Mouse (Mus musculus) c-Kit-positive CD71-negative TER-119-negative erythroid progenitor cells, embryonic 14.5 days (primary cell): ENCODE results near the gene Tmem170.

ENCODE experiments used
- DNase-seq: peaks from one replicate; pipeline ENCODE4 v3.0.0-alpha.2; 2013; ENCODE audit warnings: low read depth

Gene Tmem170

GRCm38 (mm10) chr8:111876355-111876948 is at the start of gene Tmem170:
Tmem170 (minus strand) TSS chr8:111876750.
- DNase-seq, result peak; percentile 99

- no peak for DNase-seq
These were observed 48.4 kb upstream of the Tmem170 start for GRCm38 (mm10) chr8:111924976-111925375.

DNA sequence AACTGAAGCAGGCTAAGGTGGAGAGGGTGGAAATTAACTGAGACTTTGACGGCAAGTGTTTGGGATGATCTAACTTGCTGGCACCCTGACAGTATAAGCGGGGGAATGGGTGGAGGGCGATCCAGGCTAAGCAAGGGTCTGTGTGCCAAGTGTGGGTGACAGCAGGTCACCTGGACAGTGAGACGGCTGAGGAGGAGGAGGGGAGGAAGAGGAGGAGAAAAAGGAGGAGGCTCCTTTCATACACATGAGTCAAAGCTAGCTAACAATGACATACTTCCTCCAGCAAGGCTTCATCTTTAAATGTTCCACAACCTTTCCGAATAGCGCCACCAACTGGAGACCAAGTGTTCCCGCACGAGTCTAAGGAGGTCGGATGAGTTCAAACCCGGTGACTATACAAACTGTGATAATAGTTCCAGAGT is 46.8 kb upstream of the Tmem170 start:
- DNase-seq, result peak; percentile 53

GRCm38 (mm10) chr8:111920971-111921370 is 44.4 kb upstream of the Tmem170 start:
- no peak for DNase-seq

GRCm38 (mm10) chr8:111919663-111920062 is 43.1 kb upstream of the Tmem170 start:
- DNase-seq, result no peak

GRCm38 (mm10) chr8:111912860-111913432 is 36.4 kb upstream of the Tmem170 start:
- DNase-seq, result no peak

- DNase-seq, result no peak
These were observed 35.0 kb upstream of the Tmem170 start for GRCm38 (mm10) chr8:111911572-111911971.

DNA sequence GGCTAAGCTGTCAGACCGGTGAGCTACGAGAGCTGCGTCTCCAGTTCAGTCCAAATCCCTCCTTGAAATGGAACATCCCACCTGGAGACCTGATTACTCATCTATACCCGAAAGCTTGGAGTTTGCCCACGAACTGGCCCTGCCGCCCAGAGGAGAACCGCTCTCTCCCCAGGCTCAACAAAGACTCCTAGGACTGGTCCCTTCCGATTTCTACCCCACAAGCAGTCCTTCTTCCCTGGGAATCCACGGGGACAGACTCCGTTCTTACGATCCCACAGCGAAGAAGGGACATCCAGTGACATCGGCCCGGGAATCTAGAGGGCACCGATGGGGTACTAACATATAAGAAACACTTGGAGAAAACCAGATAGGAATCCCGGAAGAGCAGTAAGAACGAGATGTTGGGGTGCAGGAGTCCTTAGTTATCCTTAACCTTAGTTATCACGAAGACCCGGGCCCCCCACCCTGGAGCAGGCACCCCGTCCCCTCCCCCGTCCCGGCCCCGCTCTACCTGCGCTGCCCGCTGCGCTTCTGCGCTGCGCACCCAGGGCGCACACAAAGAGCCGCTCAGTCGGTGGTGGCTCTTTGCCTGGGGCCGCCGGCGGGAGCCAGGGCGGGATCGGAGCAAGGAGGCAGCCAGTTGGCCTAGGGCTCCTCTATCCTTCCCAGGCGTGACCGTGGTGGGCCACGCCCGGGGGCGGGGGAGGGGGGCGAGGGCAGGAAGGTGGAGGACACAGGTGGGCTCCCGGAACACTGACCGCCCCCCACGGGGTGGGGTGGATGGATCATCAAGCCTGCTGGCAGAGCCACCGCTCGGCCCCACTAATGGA is 33.3 kb upstream of the Tmem170 start, which contains the start of gene Chst5:
Gene Chst5 (minus strand): TSS at position 827 of the 830 bp plus-strand sequence.
- DNase-seq, result no peak

DNA sequence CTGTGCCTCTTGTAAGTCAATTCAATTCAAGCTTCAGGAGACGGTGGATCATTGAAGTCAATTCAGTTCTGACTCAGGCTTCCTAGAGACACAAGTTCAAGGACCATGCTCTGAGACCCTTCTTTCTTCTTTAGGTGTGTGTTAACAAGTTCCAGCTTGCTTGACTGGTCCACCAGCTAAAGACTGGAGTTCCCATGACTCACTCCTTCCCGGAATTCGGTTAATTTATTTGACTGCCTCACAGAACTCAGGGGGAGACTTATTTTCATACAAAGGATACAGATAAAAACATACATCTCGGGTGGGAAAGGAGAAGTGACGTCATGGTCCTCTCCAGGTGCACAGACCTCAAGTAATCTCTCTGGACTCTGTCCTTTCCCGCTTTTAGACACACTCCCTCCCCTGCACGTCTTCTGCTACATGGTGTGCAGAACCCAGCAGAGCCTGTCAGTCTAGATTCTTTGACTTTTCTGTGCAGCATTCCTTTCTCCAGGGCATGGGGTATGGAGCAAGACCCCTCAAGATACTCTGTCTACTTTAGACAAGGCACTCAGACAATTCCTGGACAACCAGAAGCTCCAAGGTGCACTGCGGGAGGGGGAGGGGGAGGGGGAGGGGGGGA is 29.1 kb upstream of the Tmem170 start:
- DNase-seq, result no peak

- no peak for DNase-seq
These were observed 25.5 kb upstream of the Tmem170 start for GRCm38 (mm10) chr8:111902080-111902479.

DNA sequence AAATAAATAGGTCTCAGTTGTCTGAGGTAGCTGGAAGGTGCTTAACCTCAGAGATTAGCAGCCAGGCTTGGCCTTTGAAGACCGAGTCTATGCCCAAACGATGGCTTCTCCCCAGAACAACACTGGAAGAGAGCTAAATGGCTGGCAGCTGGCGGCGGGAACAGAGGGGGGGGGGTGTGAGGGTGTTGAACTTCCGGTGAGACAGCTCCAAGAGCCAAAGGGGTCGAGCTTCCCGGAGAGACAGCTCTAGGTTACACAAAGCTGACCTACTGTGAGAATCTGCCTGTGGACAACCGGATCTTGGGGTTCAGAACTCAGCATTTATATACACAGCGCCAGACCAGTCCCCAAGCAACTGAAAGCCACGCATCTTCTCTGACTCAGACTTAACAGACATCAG is 22.0 kb upstream of the Tmem170 start:
- DNase-seq, result no peak

- DNase-seq, result no peak
These were observed 18.4 kb upstream of the Tmem170 start for GRCm38 (mm10) chr8:111894955-111895354.

- DNase-seq, result no peak
These were observed 16.1 kb upstream of the Tmem170 start for GRCm38 (mm10) chr8:111892615-111893014.

GRCm38 (mm10) chr8:111891983-111892382 is 15.4 kb upstream of the Tmem170 start:
- no peak for DNase-seq

- DNase-seq, result no peak
These were observed 14.4 kb upstream of the Tmem170 start for GRCm38 (mm10) chr8:111890911-111891303.

DNA sequence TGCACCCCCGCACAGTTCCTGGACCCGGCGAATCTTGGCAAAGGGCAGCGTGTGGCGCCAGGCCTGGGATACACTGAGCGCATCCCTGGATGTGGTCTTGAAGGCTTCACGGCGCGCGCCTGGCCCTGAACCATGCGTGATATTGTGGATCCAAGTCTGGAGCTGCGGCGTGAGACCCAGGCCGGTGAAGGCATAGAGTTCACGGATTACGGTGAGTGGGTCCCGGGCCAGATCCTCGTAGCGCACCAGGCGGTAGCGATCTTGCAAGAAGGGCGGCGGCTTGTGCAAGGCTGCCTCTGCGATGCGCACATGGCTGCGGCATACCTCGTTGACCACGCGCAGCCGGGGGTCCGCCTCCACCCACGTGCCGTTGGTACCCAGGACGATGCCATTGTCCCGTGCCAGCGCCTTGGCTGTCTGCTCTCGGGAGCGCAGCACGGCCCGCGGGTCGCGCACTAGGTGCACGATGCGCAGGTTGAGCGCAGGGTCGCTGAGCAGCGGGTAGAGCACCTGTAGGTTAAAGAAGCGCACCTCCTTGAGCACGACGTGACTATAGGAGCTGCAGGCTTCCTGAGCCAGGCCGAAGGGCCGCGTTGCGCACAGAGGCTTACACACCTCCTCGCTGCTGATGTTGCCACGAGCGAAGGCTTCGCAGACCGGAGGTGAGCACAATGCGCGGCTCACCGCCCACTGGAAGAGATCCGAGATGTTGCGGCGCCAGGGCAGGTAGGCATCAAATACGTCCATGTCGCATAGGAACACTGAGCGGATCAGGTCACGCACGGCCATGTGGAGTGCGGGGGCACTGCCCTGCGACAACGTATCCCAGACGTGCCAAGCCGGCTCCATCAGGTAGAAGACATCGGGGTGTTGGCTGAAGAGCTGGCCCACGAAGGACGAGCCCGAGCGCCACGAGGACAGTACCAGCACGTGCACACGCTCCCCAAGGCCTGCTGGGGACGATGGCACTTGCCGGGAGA is 13.7 kb upstream of the Tmem170 start:
- no peak for DNase-seq

DNA sequence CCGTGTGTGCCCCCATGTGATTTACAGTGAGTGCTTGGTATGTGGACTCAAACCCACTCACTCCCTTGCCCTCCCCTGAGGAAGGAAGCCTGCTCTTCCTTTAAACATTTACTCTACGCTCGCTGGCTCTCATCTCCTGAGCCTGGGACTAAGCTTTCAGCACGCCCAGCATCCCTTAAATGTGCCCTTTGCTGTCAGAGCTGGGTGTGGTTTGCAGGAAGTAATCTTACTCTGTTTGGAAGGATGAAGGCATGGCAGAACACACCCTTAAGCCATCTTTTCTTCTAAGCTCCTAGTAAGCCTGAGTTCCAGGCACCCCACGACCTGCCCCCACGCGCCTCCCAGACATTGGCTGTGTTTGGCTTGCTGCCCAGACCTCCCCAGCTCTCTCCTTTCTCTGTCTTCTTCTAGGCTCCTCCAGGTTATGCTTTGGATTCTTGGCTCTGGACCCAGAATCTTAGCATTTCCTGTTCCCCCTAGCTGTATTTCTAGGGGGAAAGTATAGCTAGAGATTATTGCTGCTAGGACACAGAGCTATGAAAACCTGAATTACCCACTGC is 11.6 kb upstream of the Tmem170 start:
- no peak for DNase-seq

DNA sequence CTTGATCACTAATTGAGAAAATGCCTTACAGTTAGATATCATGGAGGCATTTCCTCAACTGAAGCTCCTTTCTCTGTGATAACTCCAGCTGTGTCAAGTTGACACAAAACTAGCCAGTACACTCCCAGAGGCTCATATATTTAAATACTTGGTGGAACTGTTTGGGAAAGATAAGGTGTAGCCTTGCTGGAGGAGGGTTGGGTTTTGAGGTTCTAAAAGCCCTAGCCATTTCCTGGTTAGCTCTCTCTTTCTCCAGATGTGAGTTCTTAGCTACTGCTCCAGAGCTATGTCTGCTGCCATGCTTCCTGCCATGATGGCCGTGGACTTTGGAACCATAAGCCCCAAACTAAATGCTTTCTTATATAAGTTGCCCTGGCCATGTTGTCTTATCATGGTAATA is 10.9 kb upstream of the Tmem170 start:
- DNase-seq, result no peak

DNA sequence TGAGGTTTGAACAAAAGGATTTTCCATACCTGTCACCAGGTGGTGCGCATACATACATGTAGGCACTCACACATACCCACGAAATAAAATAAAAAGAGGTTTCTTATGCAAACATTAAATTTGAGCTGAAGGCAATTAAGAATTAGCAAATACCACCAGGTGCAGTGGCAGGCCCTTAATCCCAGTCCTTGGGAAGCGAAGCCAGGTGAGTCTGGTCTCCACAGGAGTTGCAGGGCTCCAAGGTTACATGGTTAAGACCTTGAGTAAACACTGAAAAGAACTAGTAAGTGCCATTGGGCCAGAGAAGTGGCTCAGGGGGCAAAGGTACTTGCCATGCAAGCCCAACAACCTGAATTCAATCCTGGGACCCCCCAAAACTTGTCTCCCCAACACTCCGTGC is 7.1 kb upstream of the Tmem170 start:
- no peak for DNase-seq

GRCm38 (mm10) chr8:111881591-111881990 is 5.0 kb upstream of the Tmem170 start:
- DNase-seq, result peak; percentile 19

GRCm38 (mm10) chr8:111877711-111878110 is 1.2 kb upstream of the Tmem170 start:
- DNase-seq, result no peak
